Mouse (Mus musculus) kidney, postnatal 10 days (tissue): ENCODE measurements around the gene Tnik.

Experiments used
- DNase-seq: peaks from one replicate; pipeline ENCODE4 v3.0.0; 2021; ENCODE audit warnings: mixed read lengths

The Tnik gene

DNA sequence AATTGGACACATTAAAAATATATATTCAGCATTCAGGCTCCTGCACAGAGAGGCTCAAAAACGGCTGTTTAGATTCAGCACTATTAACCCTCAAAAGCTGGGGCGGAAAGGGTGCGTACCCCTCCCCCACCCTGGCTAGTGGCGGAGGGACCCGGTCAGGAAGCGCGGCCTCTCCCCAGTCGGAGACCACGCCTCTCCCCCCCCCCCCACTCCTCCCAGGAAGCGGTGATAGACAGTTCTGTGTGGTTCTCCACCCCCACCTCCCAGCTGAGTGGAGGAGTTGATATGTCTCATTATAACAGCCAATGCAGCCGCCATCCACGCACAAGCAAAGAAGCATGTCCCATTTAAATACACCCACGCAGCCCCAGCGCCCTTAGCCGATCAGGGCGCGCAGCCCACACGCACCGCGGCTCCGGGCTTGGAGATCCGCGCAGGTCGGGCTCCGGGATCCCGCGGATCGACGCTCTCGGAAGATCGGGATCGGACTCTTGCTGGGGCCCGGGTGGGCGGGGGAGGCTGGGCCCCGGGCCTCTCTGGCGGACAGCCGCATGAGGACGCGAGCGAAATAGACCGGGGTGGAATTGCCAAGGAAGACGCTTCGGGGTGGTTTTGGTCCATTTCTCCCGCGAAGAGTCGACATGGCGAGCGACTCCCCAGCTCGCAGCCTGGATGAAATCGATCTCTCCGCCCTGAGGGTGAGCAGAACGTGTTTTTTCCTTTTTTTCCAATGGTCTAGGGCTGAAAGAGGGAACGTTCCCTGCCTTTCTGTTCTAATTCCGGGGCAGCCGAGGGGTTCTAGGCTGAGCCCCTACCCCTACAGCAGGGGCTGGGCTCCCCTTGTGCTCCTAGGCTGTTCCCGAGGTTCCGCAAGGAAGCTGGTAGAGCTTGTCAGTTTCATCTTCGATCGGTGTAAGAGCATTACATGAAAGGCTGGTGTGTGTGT lies at the start of gene Tnik:
Gene Tnik (plus strand): TSS at position 213 of the 946 bp plus-strand sequence.
- peak; percentile 79 for DNase-seq

DNA sequence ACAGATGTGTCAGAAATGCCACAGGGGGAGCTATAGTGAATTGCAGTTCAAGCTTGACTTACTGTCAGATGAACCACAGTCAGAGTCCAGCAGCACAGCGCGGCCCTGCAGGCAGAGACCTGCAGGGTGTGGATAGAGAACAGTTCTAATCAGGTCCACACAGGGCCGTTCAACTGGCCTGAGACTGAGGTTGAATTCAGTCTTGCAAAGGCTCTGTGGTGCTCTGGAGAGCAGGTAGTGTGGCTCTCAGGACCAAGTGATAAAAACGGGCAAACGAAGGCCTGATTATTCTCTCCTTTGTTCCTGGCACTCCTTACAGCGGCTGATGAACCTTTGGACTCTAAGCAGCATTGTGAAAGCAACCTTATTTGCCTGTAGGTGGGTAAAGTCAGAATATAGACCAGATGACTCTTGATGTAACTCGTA lies 48.1 kb upstream of the Tnik start:
- DNase-seq = no peak

GRCm38 (mm10) chr3:28217001-28217400 lies 46.0 kb upstream of the Tnik start:
- no peak for DNase-seq

DNA sequence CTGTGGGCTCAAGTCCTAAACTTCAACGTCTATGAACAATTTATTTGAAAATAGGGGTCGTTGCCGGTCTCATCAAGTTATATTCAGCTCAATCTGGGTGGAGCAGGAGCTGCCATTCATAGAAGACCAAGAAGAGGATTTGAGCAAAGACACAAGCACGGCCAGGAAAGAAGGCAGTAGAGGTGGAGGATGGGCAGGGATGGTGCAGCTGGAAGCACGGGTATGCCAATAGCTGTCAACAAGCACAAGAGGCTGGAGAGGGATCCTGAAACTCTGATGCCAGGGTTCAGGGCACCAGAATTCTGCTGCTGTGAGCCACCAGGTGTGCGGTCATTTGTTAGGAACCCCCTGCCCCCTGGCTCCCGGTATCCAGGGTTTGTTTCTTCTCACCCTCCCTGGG lies 43.5 kb upstream of the Tnik start:
- DNase-seq = no peak

DNA sequence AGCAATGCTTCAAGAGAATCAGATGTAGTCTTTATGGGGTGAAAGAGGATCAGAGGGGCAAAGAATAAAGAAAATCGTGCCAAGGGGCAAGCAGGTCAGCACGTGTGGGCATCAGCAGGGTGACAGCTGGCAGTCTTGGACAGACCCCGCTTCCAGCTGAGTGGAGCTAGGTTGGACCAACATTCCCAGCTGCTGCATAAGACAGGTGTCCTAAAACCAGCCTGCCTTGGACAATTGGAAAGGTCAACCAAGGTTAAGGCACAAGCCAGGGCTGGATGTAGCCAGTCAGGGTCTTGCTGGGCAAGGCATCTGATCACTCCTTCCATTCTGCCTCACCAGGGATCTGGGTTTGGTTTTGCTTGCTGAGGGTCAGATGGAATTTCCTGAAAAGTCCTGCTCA lies 43.0 kb upstream of the Tnik start:
- DNase-seq = no peak

GRCm38 (mm10) chr3:28224437-28225356 lies 38.3 kb upstream of the Tnik start:
- no peak for DNase-seq

- DNase-seq = no peak
These were observed 37.6 kb upstream of the Tnik start for GRCm38 (mm10) chr3:28225357-28225905.

DNA sequence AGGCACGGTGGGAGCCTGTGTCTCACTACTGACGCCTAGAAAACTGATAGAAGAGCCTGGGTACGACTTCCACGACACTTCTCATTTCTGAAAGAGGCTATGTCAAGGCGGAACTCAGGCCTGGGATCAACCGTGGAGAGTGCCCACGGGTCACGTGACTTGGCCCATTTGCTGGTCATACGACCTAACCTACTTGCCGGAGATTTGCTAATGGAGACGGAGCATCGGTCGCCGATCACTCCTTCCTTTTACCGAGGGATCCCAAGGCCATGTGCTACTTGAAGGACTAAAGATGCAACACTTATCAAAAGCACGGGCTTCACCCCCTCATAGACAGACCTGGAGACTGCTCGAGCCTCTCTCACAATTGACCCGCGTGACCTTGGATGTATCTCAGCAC lies 36.8 kb upstream of the Tnik start:
- no peak for DNase-seq

- no peak for DNase-seq
These were observed 34.1 kb upstream of the Tnik start for GRCm38 (mm10) chr3:28228930-28229329.

- no peak for DNase-seq
These were observed 33.5 kb upstream of the Tnik start for GRCm38 (mm10) chr3:28229503-28229902.

DNA sequence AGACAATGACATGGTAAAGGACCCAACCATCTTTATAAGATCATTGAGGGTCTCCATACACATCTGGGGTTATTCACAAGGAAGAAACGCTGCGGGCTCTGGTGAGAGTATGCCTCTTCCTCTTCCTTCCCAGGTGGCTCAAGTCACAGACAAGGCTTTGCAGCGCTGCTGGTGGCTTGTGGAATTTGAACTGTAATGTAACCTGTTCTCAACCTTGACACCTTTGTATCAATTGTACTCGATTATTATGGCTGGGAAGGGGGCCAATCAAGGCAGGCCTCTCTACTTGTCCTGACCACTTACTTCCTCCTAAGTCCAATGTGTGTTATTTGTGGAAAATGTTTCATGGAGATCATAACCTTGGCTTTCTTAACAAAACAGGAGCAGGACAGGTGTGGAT lies 30.1 kb upstream of the Tnik start:
- no peak for DNase-seq

- DNase-seq = no peak
These were observed 28.8 kb upstream of the Tnik start for GRCm38 (mm10) chr3:28234179-28234578.

- no peak for DNase-seq
These were observed 26.3 kb upstream of the Tnik start for GRCm38 (mm10) chr3:28236689-28237088.

DNA sequence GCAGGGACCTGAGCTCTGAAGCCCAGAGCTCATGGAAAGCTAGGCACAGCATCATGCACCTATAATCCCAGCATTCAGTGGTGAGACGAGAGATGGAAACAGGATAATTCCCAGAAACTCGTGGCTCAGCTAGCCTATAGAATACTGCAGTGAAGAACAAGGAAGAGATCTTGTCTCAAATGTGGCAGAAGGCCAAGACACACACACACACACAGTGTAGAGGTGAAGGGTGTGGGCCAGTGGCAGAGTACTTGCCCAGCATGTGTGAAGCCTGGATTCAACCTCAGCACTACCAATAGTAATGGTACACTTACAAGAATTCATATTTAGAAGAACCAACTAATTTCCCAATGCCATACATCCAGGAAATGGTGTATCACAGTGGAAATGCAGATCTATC lies 24.9 kb upstream of the Tnik start:
- no peak for DNase-seq

DNA sequence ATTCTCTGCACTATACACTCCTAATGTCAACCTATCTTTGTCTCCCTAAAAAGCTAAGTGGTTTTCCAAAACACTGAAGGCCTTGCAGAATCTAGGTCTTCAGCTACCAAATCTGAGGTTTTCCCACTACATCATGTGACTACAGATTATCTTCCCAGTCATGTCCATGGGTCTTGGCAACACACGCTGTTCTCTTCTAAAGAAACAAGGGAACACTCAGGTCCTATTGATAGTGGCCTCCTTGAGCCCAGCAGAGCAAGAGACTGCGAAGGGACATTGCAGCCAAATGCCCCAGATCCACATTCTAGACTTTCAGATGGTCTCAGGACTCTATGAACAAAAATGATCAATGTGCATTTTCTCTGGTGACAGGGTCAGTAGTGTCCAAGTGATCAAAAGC lies 20.5 kb upstream of the Tnik start:
- DNase-seq = no peak

DNA sequence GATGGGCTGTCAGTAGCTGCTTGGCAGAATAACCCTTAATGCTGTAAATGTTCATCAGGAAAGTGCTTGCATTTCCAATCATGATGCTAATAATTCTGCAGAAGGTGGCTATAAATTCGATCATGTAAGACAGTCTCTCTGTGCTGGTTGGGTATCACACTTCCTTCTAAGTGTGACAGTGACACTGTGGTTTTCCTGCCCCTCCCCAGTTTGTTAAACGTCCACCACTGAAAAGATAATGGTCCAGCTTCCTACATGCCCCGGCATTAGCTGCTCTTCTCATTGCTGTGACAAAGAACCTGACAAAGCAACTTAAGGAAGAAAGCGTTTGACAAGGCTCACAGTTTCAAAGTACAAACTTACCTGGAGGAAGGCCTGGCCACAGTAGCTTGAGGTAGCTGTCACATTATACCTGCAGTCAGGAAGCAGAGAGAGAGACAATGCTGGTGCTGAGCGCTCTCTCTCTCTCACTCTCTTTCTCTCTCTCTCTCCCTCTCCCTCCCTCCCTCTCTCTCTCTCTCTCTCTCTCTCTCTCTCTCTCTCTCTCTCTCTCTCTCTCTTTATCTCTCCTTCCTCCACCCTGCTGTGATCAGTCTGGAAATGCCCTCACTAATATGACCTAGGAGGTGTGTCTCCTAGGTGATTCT lies 18.6 kb upstream of the Tnik start:
- no peak for DNase-seq

- DNase-seq = no peak
These were observed 14.6 kb upstream of the Tnik start for GRCm38 (mm10) chr3:28248255-28248957.

- DNase-seq = no peak
These were observed 7.3 kb upstream of the Tnik start for GRCm38 (mm10) chr3:28255711-28256110.

- DNase-seq = peak; percentile 71
These were observed 528 bp upstream of the Tnik start for GRCm38 (mm10) chr3:28262371-28263001.

- DNase-seq = peak; percentile 34
These were observed 1.2 kb downstream of the Tnik start for GRCm38 (mm10) chr3:28263948-28264840.

GRCm38 (mm10) chr3:28264841-28265150 lies 1.8 kb downstream of the Tnik start:
- no peak for DNase-seq
